Mouse (Mus musculus): ENCODE data around the gene Tubb2a.

DNA sequence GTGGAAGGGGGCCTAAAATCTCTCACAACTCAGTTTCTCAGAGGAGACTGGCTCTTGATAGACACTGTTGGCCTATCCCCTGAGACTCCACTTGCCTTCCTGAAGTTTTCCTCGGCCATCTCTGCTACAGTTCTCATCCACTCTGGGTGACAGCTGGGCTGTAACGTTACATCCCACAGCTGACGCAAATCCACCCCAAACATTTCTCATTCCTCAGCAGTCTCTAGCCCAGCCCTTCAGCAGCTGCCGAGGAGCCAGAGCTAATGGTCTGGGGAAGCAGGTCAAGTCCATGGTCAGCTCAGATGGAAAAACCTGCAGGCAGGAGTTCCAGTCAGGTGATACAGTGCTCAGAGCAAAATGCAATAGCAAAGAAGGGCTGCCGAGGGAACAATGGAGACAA lies 33.2 kb upstream of the Tubb2a start:
- TF ChIP-seq CTCF (IDR thresholded peaks at IDR 0.05; ENCODE audit: borderline replicate concordance, insufficient read depth, low read depth, low read length) (no peak), POLR2A (IDR thresholded peaks at IDR 0.05; ENCODE audit: borderline replicate concordance, insufficient read depth, low read length) (no peak)
